Mouse (Mus musculus) intestine, postnatal 0 days (tissue): Measurements from ENCODE around the gene Ugt1a10. TPM values are rescaled to one million over a fixed set of nuclear protein-coding genes. Genes with fewer than 3 reads are reported as not detected.
"Not testable (repeated sequence)": the region's sequence is repeated elsewhere in the genome, so short reads cannot be mapped to it uniquely, and the experiment has no call there.

Experiments used
- ATAC-seq: fragments of 200-750 bp; cut with Nextera tagmentation; 2 replicates; pipeline ENCODE4 v1.8.0; 2017; ENCODE audit warnings: mild to moderate bottlenecking, moderate TSS enrichment, moderate library complexity
- H3K27ac ChIP-seq: fragments of 300-500 bp; sonication (generic); 2 replicates; pipeline ENCODE4 v1.5.1; 2014; ENCODE audit warnings: mild to moderate bottlenecking, low read depth, low read length, moderate library complexity
- H3K27me3 ChIP-seq: fragments of 300-500 bp; sonication (generic); replicated peaks from 2 replicates; pipeline ENCODE4 v1.6.1; 2014; ENCODE audit warnings: low read length, mixed read lengths; ENCODE audit not compliant: control insufficient read depth, insufficient read depth
- H3K36me3 ChIP-seq: fragments of 300-500 bp; sonication (generic); 2 replicates; pipeline ENCODE4 v1.6.1; 2014; ENCODE audit warnings: mild to moderate bottlenecking, moderate library complexity; ENCODE audit not compliant: control insufficient read depth, insufficient read depth
- H3K4me1 ChIP-seq: fragments of 300-500 bp; sonication (generic); replicated peaks from 2 replicates; pipeline ENCODE4 v1.6.1; 2014; ENCODE audit warnings: antibody characterized with exemption, low read length, mixed read lengths; ENCODE audit not compliant: control insufficient read depth, insufficient read depth
- H3K4me2 ChIP-seq: fragments of 300-500 bp; sonication (generic); replicated peaks from 2 replicates; pipeline ENCODE4 v1.6.1; 2014; ENCODE audit warnings: low read depth, mild to moderate bottlenecking, moderate library complexity
- H3K4me3 ChIP-seq: fragments of 300-500 bp; sonication (generic); 2 replicates; pipeline ENCODE4 v1.5.1; 2014; ENCODE audit warnings: low read depth, low read length
- H3K9ac ChIP-seq: fragments of 300-500 bp; sonication (generic); 2 replicates; pipeline ENCODE4 v1.6.1; 2014; ENCODE audit warnings: mild to moderate bottlenecking, low read depth, low read length
- H3K9me3 ChIP-seq: fragments of 300-500 bp; sonication (generic); 2 replicates; pipeline ENCODE4 v1.6.1; 2016; ENCODE audit warnings: mixed run types; ENCODE audit not compliant: control insufficient read depth
- CTCF ChIP-seq: sonication (generic); IDR thresholded peaks from 2 replicates; pipeline ENCODE4 v1.5.1; 2016; ENCODE audit warnings: low read depth, mild to moderate bottlenecking, control low read depth, antibody characterized with exemption, moderate library complexity
- WGBS: fragments of 180-500 bp; shearing (Covaris S2); extraction: QIAGEN DNeasy Blood & Tissue Kit; methylation state at CpG from one replicate; pipeline ENCODE4 v1.1.7; 2014; 5-methylcytosine and 5-hydroxymethylcytosine counted together
- polyA plus RNA-seq: library from polyadenylated mRNA; unstranded; fragments of >200 nt; fragmentation: Nextera tagmentation; extraction: Ambion mirVana; gene quantifications from 2 replicates; pipeline ENCODE4 v1.2.1, GENCODE M21; 2015

Ugt1a10 gene
- polyA plus RNA-seq, 1 experiment from 2014 or later = 0.05 TPM

DNA sequence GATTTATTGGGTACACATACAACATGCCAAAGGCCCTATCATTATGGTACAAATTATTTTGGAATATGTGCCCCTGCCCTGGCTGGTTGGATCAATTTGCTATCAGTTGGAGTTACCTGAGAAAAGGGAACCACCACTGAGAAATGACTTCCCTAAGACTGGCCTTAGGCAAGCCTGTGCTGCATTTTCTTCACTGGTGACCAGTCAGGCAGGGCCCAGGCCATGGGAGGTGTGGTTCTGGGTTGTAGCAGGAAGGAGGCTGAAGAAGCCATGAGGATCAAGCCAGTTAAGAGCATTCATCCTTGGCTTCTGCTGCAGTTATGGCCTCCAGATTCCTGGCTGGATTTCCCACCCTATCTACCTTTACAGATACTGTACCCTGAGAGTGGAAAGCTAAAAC lies 37.2 kb downstream of the Ugt1a10 start:
- no peaks in the 10 kb centered on the region for H3K9me3 ChIP-seq
- no peaks in the 10 kb centered on the region for H3K4me1 ChIP-seq
- no peaks in the 10 kb centered on the region for H3K27me3 ChIP-seq
- no peak for ATAC-seq
- no peak overlapping the region for H3K9ac ChIP-seq
- no peak overlapping the region for H3K4me3 ChIP-seq
- no peak for TF ChIP-seq CTCF
- H3K4me2 ChIP-seq = no peak overlapping the region
- no peaks in the 10 kb centered on the region for H3K36me3 ChIP-seq
- H3K27ac ChIP-seq = no peak overlapping the region

DNA sequence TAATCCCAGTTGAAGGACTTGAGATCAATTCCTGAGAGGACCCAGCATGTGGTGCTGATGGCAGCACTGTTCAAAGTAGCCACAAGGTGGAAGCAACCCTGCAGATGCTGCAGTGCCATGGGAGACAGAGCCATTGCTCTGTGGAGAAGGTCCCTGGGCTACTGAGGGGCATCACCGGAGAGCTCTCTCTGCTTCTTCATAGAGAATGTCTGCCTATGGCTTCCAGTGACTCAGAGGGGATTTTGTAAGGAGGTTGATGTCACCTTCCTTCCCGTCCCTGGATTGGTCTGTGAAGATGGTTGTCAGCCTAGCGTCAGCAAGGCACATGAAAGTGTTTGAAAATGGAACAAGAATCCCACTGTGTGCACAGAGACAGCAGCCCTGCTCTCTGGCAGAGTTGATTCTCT lies 39.1 kb downstream of the Ugt1a10 start:
- TF ChIP-seq CTCF = peak; percentile 72
- ATAC-seq = 0 out of 2 replicates have a peak, but pooled peaks have one; percentile 54
- H3K9ac ChIP-seq, H3K4me3 ChIP-seq, H3K4me1 ChIP-seq, H3K27me3 ChIP-seq, H3K36me3 ChIP-seq, H3K9me3 ChIP-seq: not testable (repeated sequence)
- peak overlapping the region; percentile 66; the same call in 1 of the 2 replicates for H3K4me2 ChIP-seq
- 56% methylated on average over 3 of the region's 3 CpGs for WGBS
- peak overlapping the region; percentile 81 for H3K27ac ChIP-seq

DNA sequence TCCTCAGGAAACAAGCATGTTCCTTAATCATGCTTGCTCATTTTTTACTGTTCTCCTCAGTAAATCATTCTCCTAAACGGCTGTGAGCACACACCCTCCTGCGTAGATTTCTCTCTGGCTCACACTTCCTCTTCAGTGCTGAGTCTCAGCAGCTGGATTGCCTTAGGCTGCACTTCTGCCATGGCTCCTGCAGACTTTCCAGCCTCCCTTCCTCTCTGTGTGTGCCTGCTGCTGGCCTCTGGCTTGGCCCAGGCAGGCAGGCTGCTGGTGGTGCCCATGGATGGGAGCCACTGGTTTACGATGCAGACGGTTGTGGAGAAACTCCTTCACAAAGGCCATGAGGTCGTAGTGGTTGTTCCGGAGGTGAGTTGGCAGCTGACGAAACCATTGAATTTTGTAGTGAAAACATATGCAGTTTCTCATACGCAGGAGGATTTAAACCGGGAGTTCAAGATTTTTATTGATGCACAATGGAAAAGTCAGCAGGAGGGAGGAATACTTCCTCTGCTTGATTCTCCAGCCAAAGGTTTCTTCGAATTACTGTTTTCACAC lies 39.8 kb downstream of the Ugt1a10 start, which contains the start of gene Ugt1a7c:
TSS of gene Ugt1a7c (plus strand) at position 122 of the 552 bp plus-strand sequence.
- H3K4me3 ChIP-seq = peak within 1 kb of the TSS; percentile 39
- H3K36me3 ChIP-seq = no peaks in the 10 kb centered on the region
- peak within 1 kb of the TSS; percentile 34; the same call in 1 of the 2 replicates for H3K9ac ChIP-seq
- no peaks in the 10 kb centered on the region for H3K9me3 ChIP-seq
- ATAC-seq = peak; percentile 67
- no peaks in the 10 kb centered on the region for H3K4me1 ChIP-seq
- 9% methylated on average over 10 of the region's 10 CpGs for WGBS
- no peaks in the 10 kb centered on the region for H3K27me3 ChIP-seq
- TF ChIP-seq CTCF = no peak
- peak within 1 kb of the TSS; percentile 81 for H3K27ac ChIP-seq
- H3K4me2 ChIP-seq = peak within 1 kb of the TSS; percentile 66

DNA sequence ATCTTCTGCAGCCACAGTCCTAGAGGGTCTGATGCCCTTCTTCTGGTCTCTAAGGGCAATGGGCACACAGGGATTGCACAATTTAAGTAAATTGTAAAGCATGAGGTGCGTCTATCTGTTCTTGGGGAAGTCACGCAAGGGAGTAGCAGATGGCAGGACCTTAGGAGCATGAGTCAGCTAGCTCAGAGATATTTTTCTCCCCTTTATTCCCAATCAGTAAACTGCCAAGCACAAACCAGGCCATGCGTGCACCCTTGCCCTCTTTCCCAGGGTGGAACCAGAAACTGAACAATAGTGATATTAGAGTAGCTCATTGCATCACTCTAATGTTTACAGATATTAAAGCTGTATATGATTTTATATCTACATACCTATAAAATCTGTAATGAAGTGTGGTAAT lies 43.4 kb downstream of the Ugt1a10 start:
- H3K9ac ChIP-seq, H3K27me3 ChIP-seq, H3K27ac ChIP-seq, H3K4me2 ChIP-seq, H3K36me3 ChIP-seq, H3K4me3 ChIP-seq, H3K9me3 ChIP-seq, H3K4me1 ChIP-seq: not testable (repeated sequence)
- WGBS = 33% methylated on average over 3 of the region's 3 CpGs
- ATAC-seq = peak; percentile 47

DNA sequence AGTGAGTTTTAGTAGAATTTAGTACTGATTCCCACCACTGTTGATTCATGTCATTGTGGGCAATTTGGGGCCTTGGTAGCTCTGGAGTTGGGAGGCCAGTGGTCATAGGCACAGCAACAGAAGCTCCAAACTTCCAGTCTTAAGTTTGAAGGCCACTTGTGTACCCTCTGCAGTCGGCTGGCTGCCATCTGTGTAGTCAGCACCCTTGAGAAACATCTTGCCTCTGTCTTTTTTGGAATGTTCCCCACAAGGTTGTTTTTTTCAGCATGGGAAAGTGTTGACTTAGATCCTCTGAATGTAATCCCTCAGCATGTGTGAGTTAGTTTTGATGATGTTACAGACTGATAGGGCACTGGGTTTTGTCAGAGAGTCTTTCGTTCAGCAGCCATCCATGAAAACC lies 44.5 kb downstream of the Ugt1a10 start:
- not testable (repeated sequence) for H3K4me2 ChIP-seq, H3K4me1 ChIP-seq, H3K4me3 ChIP-seq, H3K36me3 ChIP-seq, H3K9me3 ChIP-seq, ATAC-seq, H3K9ac ChIP-seq, H3K27ac ChIP-seq, H3K27me3 ChIP-seq
- WGBS = 86% methylated on average over 2 of the region's 2 CpGs

DNA sequence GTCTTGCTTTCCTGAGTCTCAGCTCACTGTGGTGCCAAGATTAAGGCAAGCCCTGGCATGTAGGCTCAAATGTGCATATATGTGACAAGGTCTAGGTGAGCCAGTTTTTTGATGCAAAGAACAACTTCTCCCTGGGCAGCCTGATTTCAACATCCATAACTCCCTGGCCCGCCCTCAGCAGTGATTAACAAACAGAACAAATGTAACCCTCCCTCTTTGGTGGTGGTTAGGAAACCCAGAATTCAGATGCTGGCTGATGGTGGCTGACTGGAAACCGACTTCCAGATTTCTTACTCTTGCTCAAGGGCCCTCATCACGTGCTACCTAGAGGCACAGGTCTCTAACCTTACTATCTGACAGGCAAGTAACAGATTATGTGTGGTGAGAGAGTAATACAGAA lies 47.8 kb downstream of the Ugt1a10 start, which contains the start of gene Ugt1a6b:
TSS of gene Ugt1a6b (plus strand) at position 234 of the 400 bp plus-strand sequence.
- not testable (repeated sequence) for H3K4me3 ChIP-seq, H3K4me1 ChIP-seq, H3K36me3 ChIP-seq, H3K9me3 ChIP-seq, ATAC-seq, H3K9ac ChIP-seq, H3K27me3 ChIP-seq, H3K4me2 ChIP-seq, H3K27ac ChIP-seq
- 38% methylated on average over 3 of the region's 3 CpGs for WGBS

DNA sequence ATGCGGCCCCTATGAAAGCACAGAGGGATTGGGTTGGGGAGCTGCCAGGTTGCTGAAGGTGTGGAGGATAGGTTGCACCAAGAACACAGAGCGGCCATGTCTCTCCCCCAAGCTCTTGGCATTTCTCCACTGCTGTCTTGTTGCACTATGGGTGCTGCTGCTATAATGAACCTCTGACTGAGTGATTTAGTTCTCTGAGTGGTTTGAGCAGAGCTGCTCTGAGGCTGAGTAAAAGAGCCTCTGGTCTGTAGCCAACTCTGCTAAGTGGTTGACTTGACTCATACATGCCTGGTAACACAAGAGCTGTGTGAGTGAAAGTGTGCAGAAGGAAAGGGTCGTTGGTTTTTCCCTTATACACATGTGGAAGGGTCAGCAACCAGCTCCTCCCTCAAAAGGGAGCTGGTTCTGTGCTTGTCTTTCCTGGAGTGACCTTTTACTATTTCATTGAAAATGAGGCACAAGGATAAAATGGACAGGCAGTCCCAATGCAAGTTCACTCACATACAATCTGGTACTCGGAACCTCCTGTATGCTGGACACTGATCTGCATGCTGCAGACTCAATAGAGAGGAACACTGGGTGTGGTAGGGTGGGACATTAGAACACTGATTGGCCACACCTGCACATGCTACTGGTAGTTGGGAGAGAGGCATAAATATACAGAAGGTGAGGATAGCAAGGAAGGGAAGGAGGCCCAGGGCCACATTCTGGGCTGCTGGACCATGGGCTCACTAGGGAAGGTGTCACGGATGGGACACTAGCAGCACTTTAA lies 48.7 kb downstream of the Ugt1a10 start:
- H3K4me2 ChIP-seq, H3K36me3 ChIP-seq, H3K9ac ChIP-seq, H3K4me1 ChIP-seq, H3K4me3 ChIP-seq, H3K27me3 ChIP-seq, H3K27ac ChIP-seq, H3K9me3 ChIP-seq, ATAC-seq: not testable (repeated sequence)
- 49% methylated on average over 4 of the region's 5 CpGs for WGBS
